ENCODE assay signal across 1 mouse cellular context in genomic region chr8:94183117-94183516, GRCm38 (mm10).
TF ChIP-seq lines count a peak whose summit lies in the region.

No protein-coding gene starts in this region.

TF ChIP-seq in myocyte, 11 proteins besides CTCF, POLR2A, EP300 and RAD21:
- peak; percentile 11 for TF ChIP-seq E2F4 (IDR thresholded peaks at IDR 0.05; ENCODE audit: insufficient read depth)
- no peak for TF ChIP-seq MAX (IDR thresholded peaks at IDR 0.05; ENCODE audit: low read depth)
